Mouse (Mus musculus) layer of hippocampus, adult 2 months (tissue): ENCODE data around the gene Map2k7. TPM values are rescaled to one million over a fixed set of nuclear protein-coding genes. Genes with fewer than 3 reads are reported as not detected.
A peak's percentile ranks its signal among the peaks of the same experiment; 100 is the strongest.

Experiments used
- DNase-seq, 2 experiments: peaks; one replicate each; pipeline ENCODE4 v3.0.0; 2022; ENCODE audit warnings: low spot score in 2 of 2
- H3K27ac ChIP-seq: fragments of 200-600 bp; 2 replicates; pipeline ENCODE4 v1.8.1; 2022
- H3K4me3 ChIP-seq: fragments of 200-600 bp; 2 replicates; pipeline ENCODE4 v1.8.1; 2022; ENCODE audit warnings: mild to moderate bottlenecking
- CTCF ChIP-seq: fragments of 200-600 bp; conservative IDR thresholded peaks from 2 replicates; pipeline ENCODE4 v1.8.1; 2022; ENCODE audit warnings: antibody characterized with exemption, mild to moderate bottlenecking, moderate library complexity
- total RNA-seq, 2 experiments: library from RNA; stranded (reverse); gene quantifications; 2 replicates each; pipeline ENCODE4 v1.2.3; 2021

Map2k7 gene
- total RNA-seq, 2 experiments from 2014 or later, result 98.4 to 106 TPM

DNA sequence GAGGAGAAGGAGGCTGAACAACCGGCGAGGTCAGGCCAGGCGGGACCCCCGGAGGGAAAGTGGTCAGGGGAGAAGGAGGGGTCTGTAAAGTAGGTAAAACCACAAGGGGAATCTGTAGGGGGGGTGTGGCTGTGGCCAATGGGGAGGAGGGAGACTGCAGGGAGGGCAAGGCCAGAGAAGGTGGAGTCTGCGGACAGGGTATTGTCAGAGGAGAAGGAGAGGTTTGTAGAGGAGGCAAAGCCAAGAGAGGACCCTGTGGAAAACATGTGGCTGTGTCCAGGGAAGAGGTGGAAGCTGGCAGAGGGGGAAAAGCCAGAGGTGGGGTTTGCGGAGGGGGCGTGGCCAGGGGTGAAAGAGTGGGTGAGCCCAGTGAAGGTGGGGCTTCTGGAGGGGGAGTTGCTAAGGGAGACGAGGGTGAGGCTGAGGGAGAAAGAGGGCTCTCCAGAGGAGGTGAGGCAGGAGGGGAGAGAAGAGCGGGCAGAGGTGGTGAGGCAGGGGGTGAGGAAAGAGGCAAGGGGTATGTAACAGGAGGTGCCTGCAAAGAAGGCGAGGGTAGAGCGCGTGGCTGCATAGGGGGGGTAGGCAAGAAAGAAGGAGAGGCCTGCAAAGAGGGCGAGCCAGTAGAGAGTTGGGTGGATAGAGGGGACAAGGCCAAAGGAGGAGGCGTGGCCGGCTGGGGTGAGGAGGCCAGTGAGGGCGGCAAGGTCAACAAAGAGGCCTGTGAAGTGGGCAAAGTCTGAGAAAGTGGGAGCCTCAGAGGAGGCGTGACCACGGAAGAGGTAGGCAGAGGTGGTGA lies 25.1 kb upstream of the Map2k7 start:
- 0 out of 2 replicates have a peak overlapping the region, but pooled peaks have one; percentile 3 for H3K27ac ChIP-seq
- TF ChIP-seq CTCF, result no peak
- peak in 1 of 2 experiments; percentile 47 for DNase-seq

DNA sequence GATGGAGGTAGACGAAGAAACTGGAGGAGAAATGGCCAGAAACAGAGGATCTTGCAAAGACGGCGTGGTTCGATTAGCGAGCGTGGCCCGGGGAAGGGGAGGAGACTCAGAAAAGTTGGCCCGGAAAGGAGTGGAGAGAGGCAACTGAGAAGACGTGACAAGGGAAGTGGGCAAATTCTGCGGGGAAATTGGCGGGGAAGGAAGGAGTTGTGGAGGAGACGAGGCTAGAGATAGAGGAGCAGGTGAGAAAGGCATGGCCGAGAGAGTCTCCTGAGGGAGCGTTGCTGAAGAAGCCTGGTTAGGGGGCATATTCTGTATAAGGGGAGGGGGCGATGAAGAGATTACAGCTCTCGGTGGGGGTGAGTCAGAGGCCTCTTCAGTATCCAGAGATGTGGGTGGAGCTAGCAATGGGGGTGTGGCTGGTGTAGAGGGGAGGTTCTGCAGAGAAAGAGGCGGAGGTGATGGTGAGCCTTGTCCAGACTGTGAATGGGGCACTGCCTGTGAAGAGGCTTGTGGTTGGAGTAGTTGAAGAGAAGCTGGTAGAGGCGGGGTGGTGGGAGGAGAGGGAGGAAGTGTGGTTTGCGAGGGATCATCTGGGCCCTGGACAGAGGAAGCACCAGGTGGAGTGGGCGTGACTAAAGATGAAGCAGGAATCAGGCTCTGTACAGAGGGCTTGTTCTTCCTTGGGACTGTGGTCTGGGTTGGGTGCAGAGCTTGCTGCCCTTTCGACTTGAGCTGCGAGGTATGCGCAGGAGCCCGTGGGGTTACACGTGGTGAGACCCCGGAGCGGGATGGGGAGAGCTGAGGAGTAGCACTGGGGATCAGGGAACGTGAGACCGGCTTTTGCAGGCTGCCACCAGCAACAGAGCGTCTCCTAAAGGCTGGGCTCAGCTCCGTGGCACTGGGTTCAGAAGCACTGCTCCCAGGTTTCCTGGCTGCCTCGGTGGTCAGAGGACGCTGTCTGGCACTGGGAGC lies 24.2 kb upstream of the Map2k7 start:
- Histone ChIP-seq H3K4me3 (peak overlapping the region; percentile 43; the same call in 1 of the 2 replicates), H3K27ac (no peak overlapping the region)
- no peak for TF ChIP-seq CTCF
- no peak for DNase-seq

More for the DNA sequence above, 25.1 kb upstream of the Map2k7 start:
- H3K4me3 ChIP-seq, result peak overlapping the region; percentile 43

GRCm38 (mm10) chr8:4216296-4216695 lies 22.2 kb upstream of the Map2k7 start:
- no peak for DNase-seq
- TF ChIP-seq CTCF, result no peak
- Histone ChIP-seq H3K27ac (peak overlapping the region; percentile 91), H3K4me3 (peak overlapping the region; percentile 80)

GRCm38 (mm10) chr8:4216791-4217621 lies 21.5 kb upstream of the Map2k7 start, which contains the start of gene Prr36:
Gene Prr36 (minus strand): TSS chr8:4217459.
- peak; percentile 47 to 66 for DNase-seq
- TF ChIP-seq CTCF, result no peak
- peak within 1 kb of the TSS; percentile 80 for H3K4me3 ChIP-seq
- peak within 1 kb of the TSS; percentile 91 for H3K27ac ChIP-seq

DNA sequence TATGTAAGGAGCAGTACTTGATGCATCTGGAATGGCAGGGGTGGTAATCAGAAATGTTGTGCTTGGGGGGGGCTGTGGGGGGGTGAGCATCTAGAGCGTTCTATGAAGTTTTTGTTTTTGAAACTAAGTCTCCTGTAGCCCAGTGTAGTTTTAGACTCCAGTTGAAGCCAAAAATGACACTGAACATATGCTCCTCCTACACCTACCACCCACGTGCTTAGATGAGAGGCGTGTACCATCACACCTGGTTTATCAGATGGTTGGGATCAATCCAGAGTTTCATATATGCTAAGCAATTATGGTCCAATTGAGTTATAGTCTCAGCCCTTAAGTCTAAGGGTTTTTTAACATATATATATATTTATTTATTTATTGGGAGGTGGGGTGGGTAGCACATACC lies 18.9 kb upstream of the Map2k7 start:
- Histone ChIP-seq H3K27ac (no peak overlapping the region), H3K4me3 (no peak overlapping the region)
- TF ChIP-seq CTCF, result no peak
- no peak for DNase-seq

- Histone ChIP-seq H3K4me3 (no peak overlapping the region), H3K27ac (no peak overlapping the region)
- no peak for TF ChIP-seq CTCF
- DNase-seq, result no peak
Measured at GRCm38 (mm10) chr8:4222059-4222458, 16.5 kb upstream of the Map2k7 start.

- Histone ChIP-seq H3K27ac (no peak overlapping the region), H3K4me3 (no peak overlapping the region)
- DNase-seq, result no peak
- TF ChIP-seq CTCF, result no peak
Measured at GRCm38 (mm10) chr8:4226323-4226722, 12.2 kb upstream of the Map2k7 start.

- Histone ChIP-seq H3K27ac (no peak within 1 kb of the TSS), H3K4me3 (no peak within 1 kb of the TSS)
- no peak for TF ChIP-seq CTCF
- no peak for DNase-seq
Measured at GRCm38 (mm10) chr8:4226739-4227347, 11.7 kb upstream of the Map2k7 start, which contains the start of gene Lrrc8e. Gene Lrrc8e (plus strand): TSS chr8:4226827.

- DNase-seq, result no peak
- Histone ChIP-seq H3K4me3 (no peak overlapping the region), H3K27ac (no peak overlapping the region)
- TF ChIP-seq CTCF, result no peak
Measured at GRCm38 (mm10) chr8:4227919-4228318, 10.6 kb upstream of the Map2k7 start.

DNA sequence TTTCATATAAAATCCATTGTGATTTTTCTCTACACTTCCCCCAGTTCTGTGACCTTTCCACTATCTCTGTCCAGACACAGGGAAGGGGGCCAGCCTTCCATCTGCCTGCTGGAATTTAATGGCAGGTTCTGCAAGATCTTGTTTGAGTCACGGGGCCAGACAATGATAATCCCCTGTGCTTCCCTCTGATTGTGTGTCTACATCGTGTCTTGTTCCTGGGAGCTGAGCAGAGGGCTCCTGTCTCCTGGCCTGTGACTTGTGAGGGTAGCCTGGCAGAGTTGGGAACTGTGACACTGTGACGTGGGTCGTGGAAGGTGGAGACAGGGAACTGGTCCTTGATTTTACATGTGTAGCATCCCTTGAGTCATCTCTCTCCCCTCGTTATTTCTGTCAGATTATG lies 8.8 kb upstream of the Map2k7 start:
- no peak overlapping the region for H3K27ac ChIP-seq
- DNase-seq, result no peak
- no peak overlapping the region for H3K4me3 ChIP-seq
- TF ChIP-seq CTCF, result no peak

DNA sequence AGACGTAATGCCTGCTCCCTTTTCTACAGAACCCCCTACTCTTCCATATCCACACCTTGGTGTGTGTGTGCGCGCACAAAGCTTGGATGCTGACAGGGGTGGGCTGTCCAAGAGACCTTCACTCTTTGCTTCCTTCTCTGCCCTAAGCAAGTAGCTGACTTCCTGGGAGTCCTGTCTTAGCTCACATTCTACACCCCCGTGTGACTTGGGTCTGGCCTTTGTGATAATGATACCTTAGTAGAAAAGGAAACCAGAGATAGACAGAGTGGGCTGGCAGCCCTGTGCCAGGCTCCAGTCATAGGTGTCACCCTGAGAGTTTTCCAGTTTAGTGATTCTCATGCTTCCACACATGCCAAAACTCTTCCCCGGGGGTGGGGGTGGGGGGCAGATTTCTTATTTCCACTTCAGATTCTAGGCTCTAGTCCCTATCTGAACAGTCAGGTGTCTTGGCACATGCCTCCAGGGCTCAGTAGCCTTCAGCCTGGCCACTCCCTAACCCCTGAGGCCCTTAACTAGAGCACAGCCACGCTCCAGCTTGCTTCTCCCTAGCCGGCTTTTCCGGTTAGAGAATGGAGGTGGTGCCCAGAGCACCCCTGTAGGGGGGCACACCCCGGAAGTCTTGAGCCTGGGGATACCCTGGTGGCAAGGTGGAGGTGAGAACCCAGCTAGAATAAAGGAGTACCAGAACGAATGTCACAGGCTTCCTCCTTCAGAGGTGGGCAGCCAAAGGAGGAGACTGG lies 7.8 kb upstream of the Map2k7 start:
- Histone ChIP-seq H3K27ac (no peak overlapping the region), H3K4me3 (no peak overlapping the region)
- DNase-seq, result no peak
- TF ChIP-seq CTCF, result no peak
